Mouse (Mus musculus) small intestine, adult 2 months (tissue): ENCODE measurements around the gene Gramd1b.

Source experiments
- CTCF ChIP-seq: fragments of 200-500 bp; IDR thresholded peaks from 2 replicates; pipeline ENCODE4 v1.5.1; 2012; ENCODE audit warnings: low read depth, mild to moderate bottlenecking, control low read depth, inconsistent platforms, low read length, moderate library complexity, mixed read lengths; ENCODE audit not compliant: insufficient replicate concordance, insufficient read length; ENCODE audit errors: extremely low read depth
- POLR2A ChIP-seq: fragments of 200-500 bp; IDR thresholded peaks from 2 replicates; pipeline ENCODE4 v1.6.1; 2012; ENCODE audit warnings: low read depth, mild to moderate bottlenecking, control low read depth, inconsistent platforms, low read length, moderate library complexity

- TF ChIP-seq CTCF (no peak), POLR2A (no peak)
Observed at GRCm38 (mm10) chr9:40472961-40473510, 58.1 kb downstream of the Gramd1b start.
